Mouse (Mus musculus): ENCODE results near the gene Plpp3. TPM values are rescaled to one million over a fixed set of nuclear protein-coding genes. Genes with fewer than 3 reads are reported as not detected.

Gene Plpp3
- polyA plus RNA-seq, 1 experiment from 2014 or later, result 46.0 TPM

- no peaks in the 10 kb centered on the region for H3K27me3 ChIP-seq (replicated peaks; ENCODE audit: control insufficient read depth, insufficient read depth, low read length)
- no peak overlapping the region for H3K4me3 ChIP-seq (ENCODE audit: low read length)
- ATAC-seq, result no peak
- no peak overlapping the region for H3K9ac ChIP-seq (ENCODE audit: low read depth, low read length)
- H3K27ac ChIP-seq (ENCODE audit: low read length), result no peak overlapping the region
- peaks cover 8% of the 10 kb centered on the region; the same call in 1 of the 2 replicates for H3K4me1 ChIP-seq (ENCODE audit: control insufficient read depth, insufficient read depth, low read length)
- no peaks in the 10 kb centered on the region for H3K36me3 ChIP-seq (ENCODE audit: control insufficient read depth, insufficient read depth, low read length)
- no peaks in the 10 kb centered on the region for H3K9me3 ChIP-seq (ENCODE audit: control insufficient read depth, low read length)
- WGBS, result 90% methylated on average over 6 of the region's 6 CpGs
- H3K4me2 ChIP-seq (ENCODE audit: low read depth, low read length), result no peak overlapping the region
These were observed 7.8 kb downstream of the Plpp3 start for GRCm38 (mm10) chr4:105164952-105165351.

- Histone ChIP-seq H3K4me2 (ENCODE audit: low read depth, low read length) (no peak overlapping the region), H3K27ac (ENCODE audit: low read length) (no peak overlapping the region), H3K9me3 (ENCODE audit: control insufficient read depth, low read length) (no peaks in the 10 kb centered on the region), H3K4me3 (ENCODE audit: low read length) (no peak overlapping the region), H3K36me3 (ENCODE audit: control insufficient read depth, insufficient read depth, low read length) (peaks cover 5% of the 10 kb centered on the region; the same call in 1 of the 2 replicates), H3K9ac (ENCODE audit: low read depth, low read length) (no peak overlapping the region), H3K27me3 (replicated peaks; ENCODE audit: control insufficient read depth, insufficient read depth, low read length) (no peaks in the 10 kb centered on the region), H3K4me1 (ENCODE audit: control insufficient read depth, insufficient read depth, low read length) (0 out of 2 replicates have a peak, but pooled peaks cover 4% of the 10 kb centered on the region)
- no peak for ATAC-seq
- WGBS, result 67% methylated on average over 7 of the region's 7 CpGs
These were observed 12.0 kb downstream of the Plpp3 start for GRCm38 (mm10) chr4:105169093-105169571.

- Histone ChIP-seq H3K4me2 (ENCODE audit: low read depth, low read length) (no peak overlapping the region), H3K9me3 (ENCODE audit: control insufficient read depth, low read length) (no peaks in the 10 kb centered on the region), H3K9ac (ENCODE audit: low read depth, low read length) (no peak overlapping the region), H3K27ac (ENCODE audit: low read length) (no peak overlapping the region), H3K4me1 (ENCODE audit: control insufficient read depth, insufficient read depth, low read length) (0 out of 2 replicates have a peak, but pooled peaks cover 4% of the 10 kb centered on the region), H3K27me3 (replicated peaks; ENCODE audit: control insufficient read depth, insufficient read depth, low read length) (no peaks in the 10 kb centered on the region), H3K36me3 (ENCODE audit: control insufficient read depth, insufficient read depth, low read length) (peaks cover 5% of the 10 kb centered on the region; the same call in 1 of the 2 replicates), H3K4me3 (ENCODE audit: low read length) (no peak overlapping the region)
- 65% methylated on average over 16 of the region's 16 CpGs for WGBS
- ATAC-seq, result peak; percentile 36
These were observed 13.0 kb downstream of the Plpp3 start for GRCm38 (mm10) chr4:105169826-105170810.

- ATAC-seq, result no peak
- H3K4me3 ChIP-seq (ENCODE audit: low read length), result no peak overlapping the region
These were observed 13.8 kb downstream of the Plpp3 start for GRCm38 (mm10) chr4:105170811-105171401.

GRCm38 (mm10) chr4:105171432-105171831 lies 14.3 kb downstream of the Plpp3 start:
- Histone ChIP-seq H3K4me2 (ENCODE audit: low read depth, low read length) (no peak overlapping the region), H3K27me3 (replicated peaks; ENCODE audit: control insufficient read depth, insufficient read depth, low read length) (no peaks in the 10 kb centered on the region), H3K27ac (ENCODE audit: low read length) (no peak overlapping the region), H3K4me1 (ENCODE audit: control insufficient read depth, insufficient read depth, low read length) (0 out of 2 replicates have a peak, but pooled peaks cover 4% of the 10 kb centered on the region), H3K36me3 (ENCODE audit: control insufficient read depth, insufficient read depth, low read length) (peaks cover 5% of the 10 kb centered on the region; the same call in 1 of the 2 replicates), H3K9ac (ENCODE audit: low read depth, low read length) (no peak overlapping the region), H3K4me3 (ENCODE audit: low read length) (no peak overlapping the region), H3K9me3 (ENCODE audit: control insufficient read depth, low read length) (no peaks in the 10 kb centered on the region)
- WGBS, result 79% methylated on average over 3 of the region's 3 CpGs
- ATAC-seq, result no peak

More at GRCm38 (mm10) chr4:105170811-105171401, 13.8 kb downstream of the Plpp3 start:
- Histone ChIP-seq H3K4me1 (ENCODE audit: control insufficient read depth, insufficient read depth, low read length) (0 out of 2 replicates have a peak, but pooled peaks cover 4% of the 10 kb centered on the region), H3K27me3 (replicated peaks; ENCODE audit: control insufficient read depth, insufficient read depth, low read length) (no peaks in the 10 kb centered on the region), H3K36me3 (ENCODE audit: control insufficient read depth, insufficient read depth, low read length) (peaks cover 5% of the 10 kb centered on the region; the same call in 1 of the 2 replicates), H3K27ac (ENCODE audit: low read length) (no peak overlapping the region), H3K4me2 (ENCODE audit: low read depth, low read length) (no peak overlapping the region), H3K9ac (ENCODE audit: low read depth, low read length) (no peak overlapping the region), H3K9me3 (ENCODE audit: control insufficient read depth, low read length) (no peaks in the 10 kb centered on the region)
- 68% methylated on average over 9 of the region's 9 CpGs for WGBS

- no peaks in the 10 kb centered on the region for H3K27me3 ChIP-seq (replicated peaks; ENCODE audit: control insufficient read depth, insufficient read depth, low read length)
- peaks cover 5% of the 10 kb centered on the region; the same call in 1 of the 2 replicates for H3K36me3 ChIP-seq (ENCODE audit: control insufficient read depth, insufficient read depth, low read length)
- no peak for ATAC-seq
- H3K9ac ChIP-seq (ENCODE audit: low read depth, low read length), result no peak overlapping the region
- 0 out of 2 replicates have a peak, but pooled peaks cover 3% of the 10 kb centered on the region for H3K4me1 ChIP-seq (ENCODE audit: control insufficient read depth, insufficient read depth, low read length)
- H3K4me2 ChIP-seq (ENCODE audit: low read depth, low read length), result no peak overlapping the region
- no peaks in the 10 kb centered on the region for H3K9me3 ChIP-seq (ENCODE audit: control insufficient read depth, low read length)
- H3K4me3 ChIP-seq (ENCODE audit: low read length), result no peak overlapping the region
- 84% methylated on average over 4 of the region's 4 CpGs for WGBS
- H3K27ac ChIP-seq (ENCODE audit: low read length), result no peak overlapping the region
These were observed 17.6 kb downstream of the Plpp3 start for GRCm38 (mm10) chr4:105174778-105175177.

GRCm38 (mm10) chr4:105175255-105176035 lies 18.3 kb downstream of the Plpp3 start:
- Histone ChIP-seq H3K9me3 (ENCODE audit: control insufficient read depth, low read length) (no peaks in the 10 kb centered on the region), H3K27me3 (replicated peaks; ENCODE audit: control insufficient read depth, insufficient read depth, low read length) (no peaks in the 10 kb centered on the region), H3K27ac (ENCODE audit: low read length) (no peak overlapping the region), H3K4me3 (ENCODE audit: low read length) (no peak overlapping the region), H3K36me3 (ENCODE audit: control insufficient read depth, insufficient read depth, low read length) (peaks cover 5% of the 10 kb centered on the region; the same call in 1 of the 2 replicates), H3K9ac (ENCODE audit: low read depth, low read length) (no peak overlapping the region), H3K4me1 (ENCODE audit: control insufficient read depth, insufficient read depth, low read length) (no peaks in the 10 kb centered on the region), H3K4me2 (ENCODE audit: low read depth, low read length) (no peak overlapping the region)
- 74% methylated on average over 16 of the region's 16 CpGs for WGBS
- ATAC-seq, result no peak

GRCm38 (mm10) chr4:105181014-105181658 lies 24.0 kb downstream of the Plpp3 start:
- Histone ChIP-seq H3K9me3 (ENCODE audit: control insufficient read depth, low read length) (no peaks in the 10 kb centered on the region), H3K4me3 (ENCODE audit: low read length) (no peak overlapping the region), H3K27me3 (replicated peaks; ENCODE audit: control insufficient read depth, insufficient read depth, low read length) (no peaks in the 10 kb centered on the region), H3K27ac (ENCODE audit: low read length) (no peak overlapping the region), H3K4me2 (ENCODE audit: low read depth, low read length) (no peak overlapping the region), H3K36me3 (ENCODE audit: control insufficient read depth, insufficient read depth, low read length) (no peaks in the 10 kb centered on the region), H3K4me1 (ENCODE audit: control insufficient read depth, insufficient read depth, low read length) (no peaks in the 10 kb centered on the region), H3K9ac (ENCODE audit: low read depth, low read length) (no peak overlapping the region)
- WGBS, result 61% methylated on average over 16 of the region's 16 CpGs
- no peak for ATAC-seq
